Mouse (Mus musculus) liver, embryonic 16.5 days (tissue): ENCODE data around the gene Cnr2. TPM values are rescaled to one million over a fixed set of nuclear protein-coding genes. Genes with fewer than 3 reads are reported as not detected.

ENCODE experiments used
- ATAC-seq: fragments of 200-750 bp; cut with Nextera tagmentation; 2 replicates; pipeline ENCODE4 v1.8.0; 2017; ENCODE audit warnings: low read depth, mild to moderate bottlenecking, moderate number of reproducible peaks, moderate library complexity
- H3K27ac ChIP-seq: fragments of 300-500 bp; sonication (generic); 2 replicates; pipeline ENCODE4 v1.5.1; 2014; ENCODE audit warnings: mild to moderate bottlenecking, low read length
- H3K27me3 ChIP-seq: fragments of 300-500 bp; sonication (generic); 2 replicates; pipeline ENCODE4 v1.6.1; 2014; ENCODE audit warnings: low read depth, low read length, mixed read lengths; ENCODE audit not compliant: control insufficient read depth, insufficient read depth
- H3K36me3 ChIP-seq: fragments of 300-500 bp; sonication (generic); 2 replicates; pipeline ENCODE4 v1.6.1; 2014; ENCODE audit warnings: mild to moderate bottlenecking; ENCODE audit not compliant: control insufficient read depth, insufficient read depth
- H3K4me1 ChIP-seq: fragments of 300-500 bp; sonication (generic); 2 replicates; pipeline ENCODE4 v1.6.1; 2014; ENCODE audit warnings: low read depth, low read length, mixed read lengths; ENCODE audit not compliant: control insufficient read depth
- H3K4me2 ChIP-seq: fragments of 300-500 bp; sonication (generic); 2 replicates; pipeline ENCODE4 v1.6.1; 2014; ENCODE audit warnings: low read depth, low read length, mixed read lengths
- H3K4me3 ChIP-seq: fragments of 300-500 bp; sonication (generic); 2 replicates; pipeline ENCODE4 v1.5.1; 2014; ENCODE audit warnings: low read depth, mild to moderate bottlenecking, low read length
- H3K9ac ChIP-seq: fragments of 300-500 bp; sonication (generic); 2 replicates; pipeline ENCODE4 v1.6.1; 2014; ENCODE audit warnings: low read depth, low read length
- H3K9me3 ChIP-seq: fragments of 300-500 bp; sonication (generic); replicated peaks from 2 replicates; pipeline ENCODE4 v1.6.1; 2016; ENCODE audit warnings: low read length; ENCODE audit not compliant: control insufficient read depth
- WGBS: fragments of 180-500 bp; shearing (Covaris S2); extraction: QIAGEN DNeasy Blood & Tissue Kit; methylation state at CpG from one replicate; pipeline ENCODE4 v1.1.7; 2014; ENCODE audit not compliant: insufficient replicate concordance; 5-methylcytosine and 5-hydroxymethylcytosine counted together
- polyA plus RNA-seq: library from polyadenylated mRNA; unstranded; fragments of >200 nt; fragmentation: Nextera tagmentation; extraction: Ambion mirVana; gene quantifications from 2 replicates; pipeline ENCODE4 v1.2.1, GENCODE M21; 2015

Gene Cnr2
- polyA plus RNA-seq, 1 experiment from 2014 or later, result 2.9 TPM

GRCm38 (mm10) chr4:135911531-135911930, 16.3 kb downstream of the Cnr2 start:
- Histone ChIP-seq H3K27ac (0 out of 2 replicates have a peak overlapping the region, but pooled peaks have one; percentile 6), H3K36me3 (no peaks in the 10 kb centered on the region), H3K9ac (no peak overlapping the region), H3K4me2 (no peak overlapping the region), H3K27me3 (no peaks in the 10 kb centered on the region), H3K9me3 (no peaks in the 10 kb centered on the region), H3K4me1 (peaks cover 22% of the 10 kb centered on the region), H3K4me3 (no peak overlapping the region)
- WGBS, result 32% methylated on average over 7 of the region's 7 CpGs
- peak; percentile 56 for ATAC-seq

GRCm38 (mm10) chr4:135912164-135912563, 17.0 kb downstream of the Cnr2 start:
- H3K9me3 ChIP-seq, result no peaks in the 10 kb centered on the region
- no peak overlapping the region for H3K9ac ChIP-seq
- H3K4me3 ChIP-seq, result no peak overlapping the region
- no peaks in the 10 kb centered on the region for H3K36me3 ChIP-seq
- no peak overlapping the region for H3K4me2 ChIP-seq
- ATAC-seq, result peak; percentile 23; the same call in 1 of the 2 replicates
- no peaks in the 10 kb centered on the region for H3K27me3 ChIP-seq
- WGBS, result 14% methylated on average over 3 of the region's 3 CpGs
- peak overlapping the region; percentile 48; the same call in 1 of the 2 replicates for H3K27ac ChIP-seq
- peaks cover 17% of the 10 kb centered on the region for H3K4me1 ChIP-seq

- H3K27ac ChIP-seq, result 0 out of 2 replicates have a peak overlapping the region, but pooled peaks have one; percentile 5
- H3K9ac ChIP-seq, result no peak overlapping the region
- peak; percentile 41; the same call in 1 of the 2 replicates for ATAC-seq
- no peak overlapping the region for H3K4me3 ChIP-seq
- no peaks in the 10 kb centered on the region for H3K9me3 ChIP-seq
- H3K36me3 ChIP-seq, result no peaks in the 10 kb centered on the region
- peaks cover 17% of the 10 kb centered on the region for H3K4me1 ChIP-seq
- H3K4me2 ChIP-seq, result no peak overlapping the region
- 18% methylated on average over 3 of the region's 3 CpGs for WGBS
- H3K27me3 ChIP-seq, result no peaks in the 10 kb centered on the region
Observed at GRCm38 (mm10) chr4:135912835-135913234, 17.6 kb downstream of the Cnr2 start.

- Histone ChIP-seq H3K27ac (peak overlapping the region; percentile 34; the same call in 1 of the 2 replicates), H3K4me1 (peaks cover 19% of the 10 kb centered on the region), H3K9me3 (no peaks in the 10 kb centered on the region), H3K4me3 (no peak overlapping the region), H3K9ac (no peak overlapping the region), H3K4me2 (no peak overlapping the region), H3K36me3 (no peaks in the 10 kb centered on the region), H3K27me3 (no peaks in the 10 kb centered on the region)
- WGBS, result 17% methylated on average over 4 of the region's 4 CpGs
- no peak for ATAC-seq
Observed at GRCm38 (mm10) chr4:135913433-135913832, 18.2 kb downstream of the Cnr2 start.

- Histone ChIP-seq H3K9me3 (no peaks in the 10 kb centered on the region), H3K9ac (no peak overlapping the region; the same call in 1 of the 2 replicates), H3K4me2 (no peak overlapping the region), H3K27me3 (no peaks in the 10 kb centered on the region), H3K4me1 (peaks cover 12% of the 10 kb centered on the region), H3K27ac (peak overlapping the region; percentile 66), H3K4me3 (no peak overlapping the region), H3K36me3 (no peaks in the 10 kb centered on the region; the same call in 1 of the 2 replicates)
- WGBS, result 41% methylated on average over 13 of the region's 13 CpGs
- ATAC-seq, result no peak
Observed at GRCm38 (mm10) chr4:135918635-135919279, 23.6 kb downstream of the Cnr2 start.

GRCm38 (mm10) chr4:135919280-135919639, 24.1 kb downstream of the Cnr2 start:
- Histone ChIP-seq H3K27me3 (no peaks in the 10 kb centered on the region), H3K4me2 (no peak overlapping the region), H3K36me3 (no peaks in the 10 kb centered on the region; the same call in 1 of the 2 replicates), H3K9ac (no peak overlapping the region), H3K9me3 (no peaks in the 10 kb centered on the region), H3K4me3 (no peak overlapping the region), H3K4me1 (peaks cover 12% of the 10 kb centered on the region), H3K27ac (peak overlapping the region; percentile 55)
- 70% methylated on average over 3 of the region's 3 CpGs for WGBS
- no peak for ATAC-seq

GRCm38 (mm10) chr4:135920304-135921241, 25.4 kb downstream of the Cnr2 start, which contains the start of gene Fuca1:
Fuca1 (plus strand) TSS chr4:135920735.
- H3K36me3 ChIP-seq, result no peaks in the 10 kb centered on the region; the same call in 1 of the 2 replicates
- H3K4me1 ChIP-seq, result peaks cover 12% of the 10 kb centered on the region
- H3K27ac ChIP-seq, result peak within 1 kb of the TSS; percentile 69
- no peaks in the 10 kb centered on the region for H3K9me3 ChIP-seq
- peak within 1 kb of the TSS; percentile 97 for H3K4me3 ChIP-seq
- peak; percentile 94 for ATAC-seq
- H3K27me3 ChIP-seq, result no peaks in the 10 kb centered on the region
- H3K9ac ChIP-seq, result peak within 1 kb of the TSS; percentile 86
- H3K4me2 ChIP-seq, result peak within 1 kb of the TSS; percentile 99
- under 1% methylated on average over 60 of the region's 60 CpGs for WGBS

GRCm38 (mm10) chr4:135921257-135922120, 26.3 kb downstream of the Cnr2 start:
- H3K27ac ChIP-seq, result no peak overlapping the region; the same call in 1 of the 2 replicates
- 6% methylated on average over 26 of the region's 26 CpGs for WGBS
- no peak for ATAC-seq
- H3K27me3 ChIP-seq, result no peaks in the 10 kb centered on the region
- H3K36me3 ChIP-seq, result no peaks in the 10 kb centered on the region; the same call in 1 of the 2 replicates
- no peaks in the 10 kb centered on the region for H3K9me3 ChIP-seq
- peak overlapping the region; percentile 97 for H3K4me3 ChIP-seq
- peak overlapping the region; percentile 99 for H3K4me2 ChIP-seq
- peak overlapping the region; percentile 86 for H3K9ac ChIP-seq
- peaks cover 12% of the 10 kb centered on the region for H3K4me1 ChIP-seq
